Mouse (Mus musculus): ENCODE measurements around the gene Ezh1.

- TF ChIP-seq GATA1 (IDR thresholded peaks at IDR 0.05; ENCODE audit: borderline replicate concordance, low read length), result no peak
- no peak for TF ChIP-seq FLI1 (IDR thresholded peaks at IDR 0.05; ENCODE audit: low read length)
These were observed 24.8 kb upstream of the Ezh1 start for GRCm38 (mm10) chr11:101251031-101251430.

Data from megakaryocyte, embryonic 14.5 days (primary cell).